Mouse (Mus musculus): ENCODE results near the gene Rab3il1.

The Rab3il1 gene

GRCm38 (mm10) chr19:10013348-10013747 lies 11.9 kb downstream of the Rab3il1 start:
- DNase-seq (ENCODE audit: low spot score) = peak; percentile 71

- peak; percentile 77 for DNase-seq (ENCODE audit: low spot score)
These were observed 12.4 kb downstream of the Rab3il1 start for GRCm38 (mm10) chr19:10013913-10014312.

GRCm38 (mm10) chr19:10014824-10015223 lies 13.4 kb downstream of the Rab3il1 start:
- DNase-seq (ENCODE audit: low spot score) = peak; percentile 86

DNA sequence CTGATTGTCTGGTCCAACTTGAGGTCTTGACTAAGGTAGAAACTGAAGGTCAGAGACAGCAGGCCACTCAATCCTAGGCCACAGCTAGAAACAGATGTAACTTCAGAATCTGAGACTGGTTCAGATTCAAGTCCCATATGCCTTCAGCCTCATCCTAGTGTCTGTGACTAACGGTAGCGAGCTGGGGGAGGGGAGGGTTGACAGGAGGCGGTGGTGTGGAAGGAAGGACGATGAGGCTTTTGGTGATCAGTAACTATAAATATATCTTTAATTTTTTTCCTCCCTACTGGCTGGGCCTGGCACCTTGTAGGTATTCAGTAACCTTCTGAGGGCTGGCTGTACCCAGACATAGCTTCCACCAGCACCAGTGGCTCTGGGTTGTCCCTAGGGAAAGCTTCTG lies 14.0 kb downstream of the Rab3il1 start:
- no peak for DNase-seq (ENCODE audit: low spot score)

DNA sequence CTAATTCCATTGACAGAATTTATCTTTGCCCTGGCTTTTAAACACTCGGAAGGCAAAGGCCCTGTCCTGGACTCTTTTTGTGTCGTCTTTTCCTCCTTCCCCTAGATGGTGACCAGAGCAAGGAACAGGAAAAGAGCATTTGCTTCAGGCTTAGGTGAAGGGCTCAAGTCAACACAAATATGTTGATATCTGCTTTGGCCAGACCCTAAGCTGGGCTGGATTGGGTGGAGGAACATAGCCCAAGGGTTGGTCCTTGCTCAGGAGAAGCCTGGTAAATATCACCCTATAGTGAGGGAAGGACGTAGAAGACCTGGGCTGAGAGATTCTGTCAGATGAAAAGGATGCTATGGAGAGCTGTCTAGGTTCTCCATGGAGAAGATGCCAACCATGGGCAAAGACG lies 14.7 kb downstream of the Rab3il1 start:
- no peak for DNase-seq (ENCODE audit: low spot score)

DNA sequence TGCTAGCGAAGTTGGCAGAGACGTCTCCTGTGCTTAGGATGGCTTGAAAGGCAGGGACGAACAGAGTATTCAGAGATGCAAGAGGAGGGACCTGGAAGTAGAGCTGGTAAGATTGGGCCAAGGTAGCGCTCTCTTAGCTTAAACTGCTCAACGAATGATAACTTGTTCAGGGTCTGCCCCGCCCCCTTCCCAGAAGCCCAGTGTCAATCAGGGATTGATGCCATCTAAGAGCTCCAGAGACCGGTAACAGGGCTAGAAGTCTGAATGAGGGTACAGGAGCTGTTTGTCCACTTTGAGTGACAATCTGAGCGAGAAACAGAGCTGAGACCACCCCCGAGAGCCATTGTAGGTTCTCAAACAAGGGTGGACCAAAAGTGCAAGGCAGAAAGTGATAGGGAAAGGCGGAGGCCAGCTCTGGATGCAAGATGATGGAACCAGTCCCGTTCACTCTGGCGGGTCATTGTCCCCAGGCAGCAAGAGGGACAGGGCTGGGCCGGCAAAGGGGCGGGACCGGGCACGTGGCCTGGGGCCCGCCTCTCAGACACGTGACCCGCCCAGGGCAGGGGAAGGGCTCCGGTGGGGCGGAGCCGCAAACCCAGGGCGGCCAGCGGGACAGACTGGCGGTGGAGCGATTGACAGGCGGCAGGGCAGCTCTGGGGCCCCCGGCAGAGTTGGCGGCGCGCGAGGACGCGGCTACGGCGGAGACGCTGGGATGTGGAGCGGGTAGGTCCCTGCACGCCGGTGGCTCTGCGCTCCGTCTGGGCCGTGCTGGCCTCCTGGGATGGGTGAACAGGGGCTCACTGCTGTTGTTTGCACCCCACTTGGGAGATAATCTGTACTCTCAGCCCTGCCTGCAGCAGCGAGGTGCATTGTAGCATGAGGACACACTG lies 16.4 kb downstream of the Rab3il1 start:
- DNase-seq (ENCODE audit: low spot score) = peak; percentile 93

DNA sequence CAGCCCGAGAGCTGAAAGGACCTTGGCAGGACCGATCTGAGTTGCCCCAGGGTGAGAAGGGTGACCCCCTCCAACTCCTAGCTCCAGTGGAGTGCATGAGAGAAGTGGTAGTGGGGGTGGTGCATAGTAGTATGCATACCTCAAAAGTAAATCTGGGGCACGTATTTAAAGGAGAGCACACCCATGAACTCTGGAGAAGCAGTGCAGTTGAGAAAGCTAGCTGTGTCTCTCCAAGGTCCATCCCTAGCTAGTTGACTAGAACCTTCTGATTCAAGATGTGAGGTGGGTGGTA lies 17.0 kb downstream of the Rab3il1 start:
- no peak for DNase-seq (ENCODE audit: low spot score)

- DNase-seq (ENCODE audit: low spot score) = no peak
These were observed 17.8 kb downstream of the Rab3il1 start for GRCm38 (mm10) chr19:10019214-10019760.

DNA sequence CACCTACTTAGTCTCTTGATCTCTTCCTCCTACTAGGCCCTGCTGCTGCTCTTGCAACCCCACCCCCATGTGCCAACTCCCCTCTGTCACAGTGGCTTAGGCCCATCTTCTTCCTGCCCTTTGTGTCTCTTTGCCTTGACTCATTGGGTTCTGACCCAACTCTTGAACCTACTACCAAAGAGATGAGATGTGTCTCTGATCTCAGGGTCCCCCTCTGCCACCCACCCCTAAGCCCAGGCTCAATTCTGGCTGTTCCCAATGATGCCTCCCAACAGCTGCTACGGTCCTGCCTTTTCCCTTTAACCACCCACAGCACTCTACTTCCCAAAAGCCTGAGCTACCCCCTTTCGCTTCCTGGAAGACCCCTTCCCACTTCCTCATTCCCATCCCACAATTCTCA lies 20.5 kb downstream of the Rab3il1 start:
- no peak for DNase-seq (ENCODE audit: low spot score)

- DNase-seq (ENCODE audit: low spot score) = peak; percentile 67
These were observed 21.2 kb downstream of the Rab3il1 start for GRCm38 (mm10) chr19:10022414-10023303.

GRCm38 (mm10) chr19:10023304-10023758 lies 21.9 kb downstream of the Rab3il1 start:
- no peak for DNase-seq (ENCODE audit: low spot score)

GRCm38 (mm10) chr19:10025169-10025875 lies 23.9 kb downstream of the Rab3il1 start:
- DNase-seq (ENCODE audit: low spot score) = peak; percentile 89

DNA sequence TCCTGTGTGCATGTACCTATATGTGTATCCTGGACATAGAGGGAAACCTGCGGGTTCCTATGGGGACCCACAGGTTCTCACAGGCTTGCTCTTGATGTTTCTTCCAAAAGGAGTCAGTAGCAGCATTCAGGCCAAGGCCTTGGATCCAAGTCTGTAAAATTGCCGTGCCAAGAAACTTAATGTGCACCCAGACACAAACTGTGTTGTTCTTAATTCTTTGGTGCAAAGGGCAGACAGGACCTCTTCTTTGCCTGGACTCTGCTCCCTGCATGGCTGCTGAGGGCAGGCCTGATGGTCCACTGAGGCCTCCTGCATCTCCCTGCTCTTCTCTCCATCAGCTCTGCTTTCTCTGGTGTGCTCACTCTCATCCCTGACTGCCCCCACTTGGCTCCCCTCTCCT lies 28.3 kb downstream of the Rab3il1 start:
- no peak for DNase-seq (ENCODE audit: low spot score)

- no peak for DNase-seq (ENCODE audit: low spot score)
These were observed 31.9 kb downstream of the Rab3il1 start for GRCm38 (mm10) chr19:10033211-10033973.

DNA sequence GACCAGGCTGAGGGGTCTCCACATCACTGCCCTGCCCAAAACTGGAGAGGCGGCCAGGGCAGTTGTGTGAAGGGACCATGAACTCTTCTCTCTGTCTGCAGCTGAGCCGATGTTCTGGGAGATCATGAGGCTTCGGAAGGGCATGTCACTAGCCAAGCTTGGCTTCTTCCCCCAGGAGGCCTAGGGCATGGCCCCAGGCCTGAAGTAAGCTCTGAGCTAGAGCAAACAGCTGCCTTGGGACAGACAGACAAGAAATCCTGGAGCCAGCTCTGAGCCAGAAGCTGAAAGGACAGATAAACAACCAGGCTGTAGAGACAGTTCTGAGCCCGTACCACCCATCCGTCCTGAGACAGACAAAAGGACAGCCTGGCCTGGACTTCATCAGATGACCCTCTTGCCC lies 32.9 kb downstream of the Rab3il1 start:
- DNase-seq (ENCODE audit: low spot score) = no peak

DNA sequence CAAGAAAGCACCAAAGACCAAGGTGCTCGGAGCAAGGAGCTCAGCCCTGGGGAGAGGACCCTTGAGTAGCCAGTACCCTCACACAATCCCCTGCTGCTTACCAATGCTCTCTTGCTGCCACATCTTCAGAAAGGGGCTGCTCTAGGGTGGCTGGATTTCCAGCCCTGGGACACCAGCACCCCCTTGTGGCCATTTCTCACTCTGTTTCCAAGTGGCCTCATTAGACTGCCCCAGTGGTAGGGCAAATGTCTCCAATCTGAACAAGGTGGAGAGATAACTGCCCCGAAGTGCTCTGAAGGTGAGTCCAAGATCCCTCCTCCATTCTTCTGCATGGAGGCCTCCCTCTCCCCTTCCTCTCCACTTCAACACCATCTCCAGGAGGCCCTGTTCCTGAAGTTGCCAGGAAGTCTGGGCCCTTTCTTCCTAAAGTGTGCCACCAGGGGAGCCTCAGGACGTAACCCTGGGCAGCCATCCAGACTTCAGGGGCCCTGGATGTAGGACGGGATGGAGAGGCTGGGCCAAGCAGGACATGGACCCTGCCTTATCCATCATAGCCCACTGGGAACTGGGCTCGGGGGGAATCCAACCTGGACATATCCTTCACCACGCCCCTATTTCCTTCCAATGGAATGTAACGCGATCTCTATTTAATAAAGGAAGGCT lies 33.4 kb downstream of the Rab3il1 start:
- peak; percentile 58 for DNase-seq (ENCODE audit: low spot score)

DNA sequence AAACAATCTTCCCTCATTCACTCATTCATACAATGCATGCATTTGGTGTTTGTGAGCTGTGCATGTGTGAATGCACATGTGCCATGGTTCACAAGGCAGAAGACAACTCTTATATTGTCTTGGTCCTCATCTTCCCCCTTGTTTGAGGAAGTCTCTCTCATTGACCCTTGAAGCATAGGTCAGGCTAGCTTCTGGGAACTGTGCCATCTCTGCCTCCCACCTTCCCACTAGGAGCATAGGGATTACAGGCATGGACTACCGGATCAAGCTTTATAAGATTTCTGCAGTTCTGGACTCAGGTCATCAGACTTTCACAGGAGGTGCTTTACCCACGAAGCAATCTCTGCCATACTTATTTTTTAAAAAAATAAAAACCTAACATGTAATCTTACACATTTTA lies 36.1 kb downstream of the Rab3il1 start:
- no peak for DNase-seq (ENCODE audit: low spot score)

- no peak for DNase-seq (ENCODE audit: low spot score)
These were observed 36.9 kb downstream of the Rab3il1 start for GRCm38 (mm10) chr19:10038364-10038763.

GRCm38 (mm10) chr19:10038910-10039309 lies 37.4 kb downstream of the Rab3il1 start:
- no peak for DNase-seq (ENCODE audit: low spot score)

GRCm38 (mm10) chr19:10039615-10040014 lies 38.1 kb downstream of the Rab3il1 start:
- DNase-seq (ENCODE audit: low spot score) = no peak

Data from yolk sac, embryonic 10.5 days (tissue).